Mouse (Mus musculus) liver, postnatal 0 days (tissue): Measurements from ENCODE around the gene Entpd7.

Experiments
- CTCF ChIP-seq: sonication (generic); IDR thresholded peaks from 2 replicates; pipeline ENCODE4 v1.5.1; 2016; ENCODE audit warnings: antibody characterized with exemption, low read depth
- EP300 ChIP-seq: IDR thresholded peaks from 2 replicates; pipeline ENCODE4 v1.6.1; 2016; ENCODE audit warnings: antibody characterized with exemption, low read depth, mild to moderate bottlenecking

- TF ChIP-seq CTCF = no peak
- TF ChIP-seq EP300 = no peak
These were observed 18.7 kb downstream of the Entpd7 start for GRCm38 (mm10) chr19:43708206-43708605.
